Mouse (Mus musculus): ENCODE results near the gene Gabrd. TPM values are rescaled to one million over a fixed set of nuclear protein-coding genes. Genes with fewer than 3 reads are reported as not detected.

Gene Gabrd
- polyA plus RNA-seq, 1 experiment, result 243 TPM

- 3% methylated on average over 39 of the region's 42 CpGs for WGBS
- no peak for DNase-seq
These were observed 37.1 kb downstream of the Gabrd start for GRCm38 (mm10) chr4:155360856-155361255.

GRCm38 (mm10) chr4:155359560-155360464 is 38.1 kb downstream of the Gabrd start:
- Histone ChIP-seq H3K27me3 (ENCODE audit: control insufficient read depth, insufficient read depth, low read length) (no peaks in the 10 kb centered on the region), H3K27ac (ENCODE audit: insufficient read depth, low read length) (no peak overlapping the region), H3K4me1 (ENCODE audit: control insufficient read depth, insufficient read depth, low read length) (no peaks in the 10 kb centered on the region), H3K4me3 (replicated peaks; ENCODE audit: insufficient read depth, low read depth, low read length) (no peak overlapping the region)
- peak in 1 of 2 experiments; percentile 31 for DNase-seq
- 64% methylated on average over 12 of the region's 12 CpGs for WGBS
- no peak for TF ChIP-seq POLR2A (IDR thresholded peaks at IDR 0.05; ENCODE audit: borderline replicate concordance, insufficient read depth, low read length)
- no peak for TF ChIP-seq CTCF (IDR thresholded peaks at IDR 0.05; ENCODE audit: borderline replicate concordance, insufficient read depth, low read depth, low read length)

More at GRCm38 (mm10) chr4:155360856-155361255, 37.1 kb downstream of the Gabrd start:
- peak overlapping the region; percentile 16 for H3K4me3 ChIP-seq (replicated peaks; ENCODE audit: insufficient read depth, low read depth, low read length)
- H3K4me1 ChIP-seq (ENCODE audit: control insufficient read depth, insufficient read depth, low read length), result no peaks in the 10 kb centered on the region
- TF ChIP-seq CTCF (IDR thresholded peaks at IDR 0.05; ENCODE audit: borderline replicate concordance, insufficient read depth, low read depth, low read length), result no peak
- no peak for TF ChIP-seq POLR2A (IDR thresholded peaks at IDR 0.05; ENCODE audit: borderline replicate concordance, insufficient read depth, low read length)
- H3K27ac ChIP-seq (ENCODE audit: insufficient read depth, low read length), result no peak overlapping the region
- H3K27me3 ChIP-seq (ENCODE audit: control insufficient read depth, insufficient read depth, low read length), result no peaks in the 10 kb centered on the region

GRCm38 (mm10) chr4:155357601-155358000 is 40.3 kb downstream of the Gabrd start:
- DNase-seq, result no peak
- Histone ChIP-seq H3K4me1 (ENCODE audit: control insufficient read depth, insufficient read depth, low read length) (no peaks in the 10 kb centered on the region), H3K4me3 (replicated peaks; ENCODE audit: insufficient read depth, low read depth, low read length) (no peak overlapping the region), H3K27me3 (ENCODE audit: control insufficient read depth, insufficient read depth, low read length) (no peaks in the 10 kb centered on the region), H3K27ac (ENCODE audit: insufficient read depth, low read length) (no peak overlapping the region)
- TF ChIP-seq POLR2A (IDR thresholded peaks at IDR 0.05; ENCODE audit: borderline replicate concordance, insufficient read depth, low read length) (no peak), CTCF (IDR thresholded peaks at IDR 0.05; ENCODE audit: borderline replicate concordance, insufficient read depth, low read depth, low read length) (peak; percentile 54; the same call in 1 of the 2 replicates)
- WGBS, result 54% methylated on average over 2 of the region's 2 CpGs

- no peaks in the 10 kb centered on the region for H3K27me3 ChIP-seq (ENCODE audit: control insufficient read depth, insufficient read depth, low read length)
- H3K27ac ChIP-seq (ENCODE audit: insufficient read depth, low read length), result no peak overlapping the region
- H3K4me3 ChIP-seq (replicated peaks; ENCODE audit: insufficient read depth, low read depth, low read length), result no peak overlapping the region
- TF ChIP-seq CTCF (IDR thresholded peaks at IDR 0.05; ENCODE audit: borderline replicate concordance, insufficient read depth, low read depth, low read length) (no peak), POLR2A (IDR thresholded peaks at IDR 0.05; ENCODE audit: borderline replicate concordance, insufficient read depth, low read length) (no peak)
- 74% methylated on average over 10 of the region's 10 CpGs for WGBS
- no peak for DNase-seq
- H3K4me1 ChIP-seq (ENCODE audit: control insufficient read depth, insufficient read depth, low read length), result no peaks in the 10 kb centered on the region
These were observed 41.6 kb downstream of the Gabrd start for GRCm38 (mm10) chr4:155356354-155356753.

GRCm38 (mm10) chr4:155354546-155354945 is 43.4 kb downstream of the Gabrd start:
- no peak for DNase-seq
- Histone ChIP-seq H3K27ac (ENCODE audit: insufficient read depth, low read length) (no peak overlapping the region), H3K27me3 (ENCODE audit: control insufficient read depth, insufficient read depth, low read length) (no peaks in the 10 kb centered on the region), H3K4me1 (ENCODE audit: control insufficient read depth, insufficient read depth, low read length) (no peaks in the 10 kb centered on the region), H3K4me3 (replicated peaks; ENCODE audit: insufficient read depth, low read depth, low read length) (no peak overlapping the region)
- 84% methylated on average over 7 of the region's 7 CpGs for WGBS
- no peak for TF ChIP-seq POLR2A (IDR thresholded peaks at IDR 0.05; ENCODE audit: borderline replicate concordance, insufficient read depth, low read length)
- no peak for TF ChIP-seq CTCF (IDR thresholded peaks at IDR 0.05; ENCODE audit: borderline replicate concordance, insufficient read depth, low read depth, low read length)

GRCm38 (mm10) chr4:155354035-155354434 is 43.9 kb downstream of the Gabrd start:
- no peak for TF ChIP-seq POLR2A (IDR thresholded peaks at IDR 0.05; ENCODE audit: borderline replicate concordance, insufficient read depth, low read length)
- TF ChIP-seq CTCF (IDR thresholded peaks at IDR 0.05; ENCODE audit: borderline replicate concordance, insufficient read depth, low read depth, low read length), result no peak
- Histone ChIP-seq H3K27me3 (ENCODE audit: control insufficient read depth, insufficient read depth, low read length) (no peaks in the 10 kb centered on the region), H3K4me3 (replicated peaks; ENCODE audit: insufficient read depth, low read depth, low read length) (no peak overlapping the region), H3K4me1 (ENCODE audit: control insufficient read depth, insufficient read depth, low read length) (no peaks in the 10 kb centered on the region), H3K27ac (ENCODE audit: insufficient read depth, low read length) (no peak overlapping the region)
- no peak for DNase-seq
- whole genome bisulfite sequencing, result 86% methylated on average over 6 of the region's 6 CpGs

GRCm38 (mm10) chr4:155352581-155352980 is 45.3 kb downstream of the Gabrd start:
- no peak overlapping the region for H3K4me3 ChIP-seq (replicated peaks; ENCODE audit: insufficient read depth, low read depth, low read length)
- no peak overlapping the region for H3K27ac ChIP-seq (ENCODE audit: insufficient read depth, low read length)
- WGBS, result 49% methylated on average over 3 of the region's 3 CpGs
- no peaks in the 10 kb centered on the region for H3K27me3 ChIP-seq (ENCODE audit: control insufficient read depth, insufficient read depth, low read length)
- TF ChIP-seq CTCF (IDR thresholded peaks at IDR 0.05; ENCODE audit: borderline replicate concordance, insufficient read depth, low read depth, low read length) (no peak), POLR2A (IDR thresholded peaks at IDR 0.05; ENCODE audit: borderline replicate concordance, insufficient read depth, low read length) (no peak)
- no peak for DNase-seq
- no peaks in the 10 kb centered on the region for H3K4me1 ChIP-seq (ENCODE audit: control insufficient read depth, insufficient read depth, low read length)

GRCm38 (mm10) chr4:155346350-155346749 is 51.6 kb downstream of the Gabrd start:
- Histone ChIP-seq H3K27me3 (ENCODE audit: control insufficient read depth, insufficient read depth, low read length) (no peaks in the 10 kb centered on the region), H3K4me1 (ENCODE audit: control insufficient read depth, insufficient read depth, low read length) (peaks cover 7% of the 10 kb centered on the region), H3K27ac (ENCODE audit: insufficient read depth, low read length) (peak overlapping the region; percentile 95), H3K4me3 (replicated peaks; ENCODE audit: insufficient read depth, low read depth, low read length) (no peak overlapping the region)
- no peak for TF ChIP-seq CTCF (IDR thresholded peaks at IDR 0.05; ENCODE audit: borderline replicate concordance, insufficient read depth, low read depth, low read length)
- no peak for TF ChIP-seq POLR2A (IDR thresholded peaks at IDR 0.05; ENCODE audit: borderline replicate concordance, insufficient read depth, low read length)
- DNase-seq, result no peak
- WGBS, result 93% methylated on average over 12 of the region's 12 CpGs
